Mouse (Mus musculus) midbrain, embryonic 14.5 days (tissue): Measurements from ENCODE around the gene 1700013G24Rik. TPM values are rescaled to one million over a fixed set of nuclear protein-coding genes. Genes with fewer than 3 reads are reported as not detected.
"Not testable (repeated sequence)": the region's sequence is repeated elsewhere in the genome, so short reads cannot be mapped to it uniquely, and the experiment has no call there.

ENCODE experiments used
- ATAC-seq: fragments of 200-750 bp; cut with Nextera tagmentation; 2 replicates; pipeline ENCODE4 v1.8.0; 2017; ENCODE audit warnings: moderate number of reproducible peaks, moderate library complexity; ENCODE audit not compliant: low FRiP score, low TSS enrichment
- DNase-seq: peaks from one replicate; pipeline ENCODE4 v3.0.0-alpha.2; 2015
- H3K27ac ChIP-seq: fragments of 300-500 bp; sonication (generic); replicated peaks from 2 replicates; pipeline ENCODE4 v1.5.1; 2014; ENCODE audit warnings: mild to moderate bottlenecking, low read depth, low read length, moderate library complexity
- H3K27me3 ChIP-seq: fragments of 300-500 bp; sonication (generic); 2 replicates; pipeline ENCODE4 v1.6.1; 2014; ENCODE audit warnings: low read length, control low read depth, mixed read lengths; ENCODE audit not compliant: control insufficient read depth, insufficient read depth
- H3K36me3 ChIP-seq: fragments of 300-500 bp; sonication (generic); 2 replicates; pipeline ENCODE4 v1.6.1; 2014; ENCODE audit warnings: low read length, control low read depth; ENCODE audit not compliant: control insufficient read depth, insufficient read depth
- H3K4me1 ChIP-seq: fragments of 300-500 bp; sonication (generic); 2 replicates; pipeline ENCODE4 v1.6.1; 2014; ENCODE audit warnings: mild to moderate bottlenecking, antibody characterized with exemption, low read length, control low read depth; ENCODE audit not compliant: control insufficient read depth, insufficient read depth
- H3K4me2 ChIP-seq: fragments of 300-500 bp; sonication (generic); 2 replicates; pipeline ENCODE4 v1.6.1; 2014; ENCODE audit warnings: mild to moderate bottlenecking, low read length, moderate library complexity
- H3K4me3 ChIP-seq: fragments of 300-500 bp; sonication (generic); replicated peaks from 2 replicates; pipeline ENCODE4 v1.5.1; 2014; ENCODE audit warnings: low read depth, low read length
- H3K9ac ChIP-seq: fragments of 300-500 bp; sonication (generic); replicated peaks from 2 replicates; pipeline ENCODE4 v1.6.1; 2014; ENCODE audit warnings: mild to moderate bottlenecking, low read length, moderate library complexity
- H3K9me3 ChIP-seq: fragments of 300-500 bp; sonication (generic); 2 replicates; pipeline ENCODE4 v1.6.1; 2016; ENCODE audit warnings: low read length, control low read depth, mixed read lengths; ENCODE audit not compliant: control insufficient read depth
- WGBS: fragments of 180-500 bp; shearing (Covaris S2); extraction: QIAGEN DNeasy Blood & Tissue Kit; methylation state at CpG from one replicate; pipeline ENCODE4 v1.1.7; 2014; 5-methylcytosine and 5-hydroxymethylcytosine counted together
- polyA plus RNA-seq: library from polyadenylated mRNA; unstranded; fragments of >200 nt; fragmentation: Nextera tagmentation; extraction: Ambion mirVana; gene quantifications from 2 replicates; pipeline ENCODE4 v1.2.1, GENCODE M21; 2014

1700013G24Rik gene
- polyA plus RNA-seq: not detected in 2 replicates

DNA sequence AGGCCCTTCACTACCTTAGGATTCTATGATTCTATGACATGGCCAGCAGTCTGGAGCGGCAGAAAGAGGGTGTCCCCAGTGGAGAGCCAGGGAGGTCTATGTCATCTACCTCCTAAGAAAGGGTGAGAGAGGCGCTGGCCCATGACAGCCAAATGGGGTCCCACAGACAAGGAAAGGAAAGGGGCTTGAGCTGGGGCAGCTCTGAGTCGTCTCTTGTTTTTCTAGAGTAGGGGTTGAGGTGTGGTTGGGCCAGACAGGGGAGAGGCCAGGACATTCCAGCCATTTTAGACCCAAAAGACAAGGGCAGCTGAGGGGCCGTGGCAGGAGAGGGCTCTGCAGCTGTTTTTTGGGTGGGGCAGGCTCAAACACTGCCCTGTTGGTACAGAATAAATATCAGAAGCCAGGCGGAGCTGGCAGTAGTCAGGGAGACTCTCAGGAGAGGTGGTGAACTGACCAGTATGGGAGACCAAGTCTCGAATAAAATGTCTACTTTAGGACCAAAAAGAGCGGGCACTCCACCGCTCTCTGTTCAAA lies at the start of gene 1700013G24Rik:
1700013G24Rik (plus strand) TSS at position 51 of the 534 bp plus-strand sequence.
- Histone ChIP-seq H3K4me1 (no peaks in the 10 kb centered on the region), H3K4me2 (no peak within 1 kb of the TSS), H3K9me3 (no peaks in the 10 kb centered on the region), H3K36me3 (no peaks in the 10 kb centered on the region), H3K9ac (no peak within 1 kb of the TSS), H3K4me3 (no peak within 1 kb of the TSS), H3K27me3 (no peaks in the 10 kb centered on the region), H3K27ac (no peak within 1 kb of the TSS)
- ATAC-seq (no peak), DNase-seq (no peak)
- 78% methylated on average over 8 of the region's 8 CpGs for WGBS

DNA sequence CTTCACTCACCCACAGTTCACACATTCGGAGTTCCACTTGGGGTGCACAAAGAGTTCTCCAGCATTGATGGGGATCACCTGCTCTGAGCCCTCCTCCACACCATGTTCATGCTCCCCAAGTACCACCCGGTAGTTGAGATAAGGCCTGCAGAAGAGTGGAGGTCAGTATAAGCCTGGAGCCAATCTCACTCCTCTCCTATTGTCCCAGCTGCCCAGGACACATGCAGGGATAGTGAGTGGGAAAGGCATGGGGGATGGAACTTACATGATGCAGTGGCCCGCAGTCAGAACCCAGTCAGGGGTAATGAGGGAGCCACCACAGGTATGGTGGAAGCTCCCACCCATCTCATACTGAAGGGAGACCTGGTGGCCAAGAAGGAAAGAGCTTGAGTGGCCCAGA lies 47.5 kb upstream of the 1700013G24Rik start:
- no peak overlapping the region for H3K4me2 ChIP-seq
- 94% methylated on average over 3 of the region's 3 CpGs for WGBS
- no peak overlapping the region for H3K4me3 ChIP-seq
- no peak for ATAC-seq
- no peaks in the 10 kb centered on the region for H3K27me3 ChIP-seq
- H3K36me3 ChIP-seq: no peaks in the 10 kb centered on the region
- H3K27ac ChIP-seq: no peak overlapping the region
- no peak overlapping the region for H3K9ac ChIP-seq
- H3K4me1 ChIP-seq: no peaks in the 10 kb centered on the region
- no peaks in the 10 kb centered on the region for H3K9me3 ChIP-seq
- DNase-seq: no peak

DNA sequence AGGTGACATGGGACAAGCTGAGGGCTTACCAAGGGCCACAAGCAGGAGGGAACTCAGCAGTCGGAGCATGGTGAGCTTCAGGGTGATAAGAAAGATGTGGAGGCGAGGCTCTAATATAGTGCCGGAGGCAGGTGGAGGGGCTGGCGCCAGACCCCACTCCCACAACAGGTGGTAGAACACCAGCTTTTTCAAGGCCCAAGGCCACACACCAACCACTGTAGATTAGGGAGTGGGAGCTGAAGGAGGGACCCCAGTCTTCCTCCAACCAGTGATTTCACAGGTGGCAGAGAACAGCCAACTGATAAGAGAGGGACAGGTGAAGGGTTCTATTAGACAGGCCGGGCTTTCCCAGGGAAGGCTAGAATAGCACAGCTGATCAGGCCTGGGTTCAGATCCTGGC lies 43.4 kb upstream of the 1700013G24Rik start, which contains the start of gene Cela3a:
Cela3a (minus strand) TSS at position 101 of the 400 bp plus-strand sequence.
- Histone ChIP-seq H3K4me2 (no peak within 1 kb of the TSS), H3K27ac (no peak within 1 kb of the TSS), H3K9me3 (no peaks in the 10 kb centered on the region), H3K27me3 (no peaks in the 10 kb centered on the region), H3K4me1 (no peaks in the 10 kb centered on the region), H3K4me3 (no peak within 1 kb of the TSS), H3K9ac (no peak within 1 kb of the TSS), H3K36me3 (no peaks in the 10 kb centered on the region)
- ATAC-seq (no peak), DNase-seq (no peak)
- WGBS: 93% methylated on average over 5 of the region's 5 CpGs

DNA sequence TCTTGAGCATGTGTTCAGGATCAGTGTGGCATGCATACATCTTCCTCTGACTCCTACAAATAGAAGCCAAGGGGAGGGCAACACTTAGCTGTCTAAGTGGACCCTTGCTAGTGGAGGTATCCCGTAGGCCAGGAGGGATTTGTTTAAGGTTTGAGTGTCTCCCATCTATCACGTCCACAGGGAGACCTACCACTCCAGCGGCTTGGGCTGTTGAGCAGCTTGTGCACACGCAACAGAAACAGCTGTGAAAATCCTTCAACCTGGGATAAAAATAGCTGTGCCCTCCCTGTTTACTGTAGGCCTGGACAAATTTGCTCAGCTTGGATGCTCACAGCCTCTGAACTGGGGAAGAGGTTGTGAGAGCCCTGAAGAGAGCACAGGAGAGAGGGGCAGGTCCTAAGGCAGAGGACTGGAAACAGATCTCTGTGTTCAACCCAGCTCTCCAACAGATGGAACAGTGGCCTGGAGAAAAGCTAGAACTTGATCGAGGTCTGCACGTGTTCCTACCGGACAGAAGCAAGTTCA lies 40.8 kb upstream of the 1700013G24Rik start:
- H3K4me2 ChIP-seq, H3K27ac ChIP-seq, H3K36me3 ChIP-seq, ATAC-seq, H3K9me3 ChIP-seq, H3K27me3 ChIP-seq, H3K4me1 ChIP-seq, DNase-seq, H3K9ac ChIP-seq, H3K4me3 ChIP-seq: not testable (repeated sequence)
- 92% methylated on average over 7 of the region's 7 CpGs for WGBS

DNA sequence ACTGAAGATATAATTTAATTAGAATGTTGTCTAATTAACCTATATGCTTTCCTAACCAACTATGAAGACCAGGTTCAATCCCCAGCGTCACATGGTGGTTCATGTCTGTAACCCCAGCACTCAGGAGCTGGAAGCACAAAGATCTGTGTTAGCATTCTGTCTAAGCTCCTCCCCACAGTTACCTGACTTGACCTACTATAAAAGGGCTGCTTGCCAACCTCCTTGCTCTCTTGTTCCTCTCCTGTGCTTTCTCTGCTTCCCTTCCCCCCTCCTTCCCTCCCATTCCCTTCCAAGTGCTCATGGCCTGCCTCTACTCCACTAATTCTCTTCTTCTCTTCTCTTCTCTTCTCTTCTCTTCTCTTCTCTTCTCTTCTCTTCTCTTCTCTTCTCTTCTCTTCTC lies 38.1 kb upstream of the 1700013G24Rik start:
- H3K9me3 ChIP-seq: no peaks in the 10 kb centered on the region
- no peak overlapping the region for H3K4me3 ChIP-seq
- H3K4me1 ChIP-seq: no peaks in the 10 kb centered on the region
- 65% methylated on average over 1 of the region's 1 CpGs for WGBS
- ATAC-seq (no peak), DNase-seq (no peak)
- H3K27me3 ChIP-seq: no peaks in the 10 kb centered on the region
- no peak overlapping the region for H3K9ac ChIP-seq
- H3K36me3 ChIP-seq: no peaks in the 10 kb centered on the region
- no peak overlapping the region for H3K27ac ChIP-seq
- H3K4me2 ChIP-seq: no peak overlapping the region

DNA sequence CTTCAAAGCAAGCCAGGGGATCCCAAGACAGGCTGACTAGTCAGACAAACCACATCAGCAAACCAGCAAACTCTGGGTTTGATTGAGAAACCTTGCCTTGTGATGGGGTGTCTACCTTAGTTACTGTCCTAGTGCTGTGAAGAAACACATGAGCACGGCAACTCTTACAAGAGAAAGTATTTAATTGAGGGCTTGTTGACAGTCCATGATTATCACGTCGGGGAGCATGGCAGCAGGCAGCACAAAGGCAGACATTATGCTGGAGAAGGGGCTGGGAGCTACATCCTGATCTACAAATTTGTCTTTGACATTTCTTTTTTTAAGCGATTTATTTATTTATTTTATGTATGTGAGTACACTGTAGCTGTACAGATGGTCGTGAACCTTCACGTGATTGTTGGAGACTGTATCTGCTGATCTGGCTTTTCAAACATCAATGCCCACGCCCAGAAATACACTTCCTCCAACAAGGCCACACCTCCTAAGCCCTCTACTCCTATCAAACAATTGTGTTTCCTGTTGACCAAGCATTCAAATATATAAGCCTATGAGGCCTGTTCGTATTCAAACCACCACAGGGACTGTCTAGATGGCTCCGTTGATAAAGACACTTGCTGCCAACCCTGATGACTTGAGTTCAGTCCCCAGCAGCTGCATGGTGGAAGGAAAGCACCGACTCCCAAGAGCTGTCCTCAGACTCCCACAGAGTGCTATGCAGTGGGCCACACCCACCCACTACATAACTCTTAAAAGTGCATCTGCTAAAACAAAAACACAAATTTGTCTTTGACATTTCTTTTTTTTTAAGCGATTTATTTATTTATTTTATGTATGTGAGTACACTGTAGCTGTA lies 35.1 kb upstream of the 1700013G24Rik start:
- H3K4me3 ChIP-seq: no peak overlapping the region
- ATAC-seq: no peak
- no peaks in the 10 kb centered on the region for H3K27me3 ChIP-seq
- no peak overlapping the region for H3K27ac ChIP-seq
- no peaks in the 10 kb centered on the region for H3K36me3 ChIP-seq
- H3K4me1 ChIP-seq: no peaks in the 10 kb centered on the region
- 76% methylated on average over 11 of the region's 11 CpGs for WGBS
- no peaks in the 10 kb centered on the region for H3K9me3 ChIP-seq
- DNase-seq: no peak
- no peak overlapping the region for H3K9ac ChIP-seq
- no peak overlapping the region for H3K4me2 ChIP-seq

DNA sequence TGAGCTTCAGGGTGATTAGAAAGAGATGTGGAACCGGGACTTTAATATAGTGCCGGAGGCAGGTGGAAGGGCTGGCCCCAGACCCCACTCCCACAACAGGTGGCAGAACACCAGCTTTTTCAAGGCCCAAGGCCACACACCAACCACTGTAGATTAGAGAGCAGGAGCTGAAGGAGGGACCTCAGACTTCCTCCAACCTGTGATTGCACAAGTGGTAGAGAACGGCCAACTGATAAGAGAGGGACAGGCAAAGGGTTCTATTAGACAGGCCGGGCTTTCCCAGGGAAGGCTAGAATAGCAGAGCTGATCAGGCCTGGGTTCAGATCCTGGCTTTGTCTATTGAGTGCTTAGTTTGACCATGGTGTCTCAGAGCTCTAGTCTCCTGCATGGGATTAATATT lies 22.6 kb upstream of the 1700013G24Rik start, which contains the start of gene Cela3b:
Cela3b (minus strand) TSS at position 39 of the 400 bp plus-strand sequence.
- 97% methylated on average over 4 of the region's 4 CpGs for WGBS

DNA sequence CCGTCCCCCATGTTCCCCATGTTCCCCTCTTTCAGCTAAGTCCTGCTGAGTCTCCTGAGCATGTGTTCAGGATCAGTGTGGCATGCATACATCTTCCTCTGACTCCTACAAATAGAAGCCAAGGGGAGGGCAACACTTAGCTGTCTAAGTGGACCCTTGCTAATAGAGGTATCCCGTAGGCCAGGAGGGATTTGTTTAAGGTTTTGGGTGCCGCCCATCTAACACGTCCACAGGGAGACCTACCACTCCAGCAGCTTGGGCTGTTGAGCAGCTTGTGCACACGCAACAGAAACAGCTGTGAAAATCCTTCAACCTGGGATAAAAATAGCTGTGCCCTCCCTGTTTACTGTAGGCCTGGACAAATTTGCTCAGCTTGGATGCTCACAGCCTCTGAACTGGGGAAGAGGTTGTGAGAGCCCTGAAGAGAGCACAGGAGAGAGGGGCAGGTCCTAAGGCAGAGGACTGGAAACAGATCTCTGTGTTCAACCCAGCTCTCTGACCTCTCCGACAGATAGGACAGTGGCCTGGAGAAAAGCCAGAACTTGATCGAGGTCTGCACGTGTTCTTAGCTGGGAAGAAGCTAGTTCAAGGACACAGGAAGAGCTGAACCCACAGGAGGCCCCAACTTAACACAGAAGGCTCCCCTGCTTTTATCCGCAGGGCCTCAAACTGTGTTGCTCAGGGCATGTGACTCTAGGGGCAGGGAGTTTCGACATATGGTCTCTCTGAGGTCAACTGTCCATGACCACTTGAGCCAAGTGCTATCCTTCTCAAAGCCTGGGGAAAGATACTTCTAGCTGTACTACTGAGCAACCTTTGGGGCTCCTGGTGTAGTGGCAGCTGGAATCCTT lies 20.2 kb upstream of the 1700013G24Rik start:
- not testable (repeated sequence) for H3K4me1 ChIP-seq
- 83% methylated on average over 10 of the region's 10 CpGs for WGBS

More for the DNA sequence above, 22.6 kb upstream of the 1700013G24Rik start, which contains the start of gene Cela3b:
- Histone ChIP-seq H3K4me1 (no peaks in the 10 kb centered on the region), H3K9me3 (no peaks in the 10 kb centered on the region), H3K27ac (no peak within 1 kb of the TSS), H3K4me3 (no peak within 1 kb of the TSS), H3K36me3 (no peaks in the 10 kb centered on the region), H3K27me3 (no peaks in the 10 kb centered on the region), H3K4me2 (no peak within 1 kb of the TSS), H3K9ac (no peak within 1 kb of the TSS)
- DNase-seq (no peak), ATAC-seq (no peak)

More for the DNA sequence above, 20.2 kb upstream of the 1700013G24Rik start:
- not testable (repeated sequence) for DNase-seq, H3K36me3 ChIP-seq, H3K9ac ChIP-seq, H3K27ac ChIP-seq, H3K4me2 ChIP-seq, ATAC-seq, H3K4me3 ChIP-seq, H3K27me3 ChIP-seq, H3K9me3 ChIP-seq
